Mouse (Mus musculus) heart, adult 8-10 months (tissue): ENCODE results near the gene Gm13762. TPM values are rescaled to one million over a fixed set of nuclear protein-coding genes. Genes with fewer than 3 reads are reported as not detected.
"Not testable (repeated sequence)": the region's sequence is repeated elsewhere in the genome, so short reads cannot be mapped to it uniquely, and the experiment has no call there.

Source experiments
- DNase-seq: peaks from one replicate; pipeline ENCODE4 v3.0.0; 2022; ENCODE audit warnings: low spot score
- total RNA-seq, 4 experiments: library from RNA; stranded (reverse); gene quantifications; 2 replicates each; pipeline ENCODE4 v1.2.4; 2022

The Gm13762 gene
- total RNA-seq: not detected

GRCm38 (mm10) chr2:88980181-88980580 is at the start of gene Gm13762:
Gene Gm13762, minus strand, starts transcription at chr2:88980281.
- no peak for DNase-seq

DNA sequence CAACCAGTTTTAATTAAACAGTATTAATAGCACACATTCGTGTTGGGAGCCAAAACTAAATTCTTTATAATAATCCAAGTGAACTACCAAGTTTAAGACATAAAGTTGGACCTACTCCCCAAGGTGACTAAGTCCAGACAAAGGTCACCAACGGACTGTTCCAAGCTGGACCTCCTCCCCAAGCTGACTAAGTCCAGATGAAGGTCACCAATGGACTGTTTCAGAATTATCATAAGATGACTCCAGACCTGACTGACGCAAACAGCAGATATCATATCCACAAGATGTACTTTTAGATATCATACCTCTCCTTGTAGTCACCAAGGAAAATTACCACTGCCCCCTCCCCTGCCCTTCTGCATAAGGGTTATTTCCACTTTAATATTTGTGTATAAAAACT is 41.4 kb upstream of the Gm13762 start:
- not testable (repeated sequence) for DNase-seq

DNA sequence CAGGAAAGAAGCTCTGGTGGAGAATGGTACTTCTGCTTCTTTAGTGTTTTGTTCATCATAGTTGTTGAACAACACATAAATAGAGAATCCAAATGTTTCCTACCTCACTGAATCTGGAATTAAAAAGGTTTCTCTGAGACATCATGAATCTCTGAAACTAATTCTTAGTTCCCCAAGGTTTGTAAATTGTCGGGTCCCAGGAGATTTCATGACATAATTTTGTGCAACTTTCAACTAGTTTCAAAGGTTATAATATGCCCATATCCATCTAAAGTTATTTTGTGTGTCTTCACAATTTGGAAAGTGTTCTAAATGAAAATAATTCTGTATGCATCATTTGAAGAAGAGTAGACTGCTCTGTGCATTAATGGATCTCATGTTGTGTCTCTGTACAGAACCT is 38.2 kb upstream of the Gm13762 start, which contains the start of gene Olfr1216:
TSS of gene Olfr1216 (minus strand) at position 101 of the 400 bp plus-strand sequence.
- DNase-seq: no peak

- DNase-seq: no peak
Measured at GRCm38 (mm10) chr2:89006873-89007272, 26.8 kb upstream of the Gm13762 start, which contains the start of gene Olfr1215. Gene Olfr1215, minus strand, starts transcription at chr2:89006973.

GRCm38 (mm10) chr2:88992553-88992952 is 12.5 kb upstream of the Gm13762 start, which contains the start of gene Olfr1214:
Gene Olfr1214, minus strand, starts transcription at chr2:88992653.
- no peak for DNase-seq

DNA sequence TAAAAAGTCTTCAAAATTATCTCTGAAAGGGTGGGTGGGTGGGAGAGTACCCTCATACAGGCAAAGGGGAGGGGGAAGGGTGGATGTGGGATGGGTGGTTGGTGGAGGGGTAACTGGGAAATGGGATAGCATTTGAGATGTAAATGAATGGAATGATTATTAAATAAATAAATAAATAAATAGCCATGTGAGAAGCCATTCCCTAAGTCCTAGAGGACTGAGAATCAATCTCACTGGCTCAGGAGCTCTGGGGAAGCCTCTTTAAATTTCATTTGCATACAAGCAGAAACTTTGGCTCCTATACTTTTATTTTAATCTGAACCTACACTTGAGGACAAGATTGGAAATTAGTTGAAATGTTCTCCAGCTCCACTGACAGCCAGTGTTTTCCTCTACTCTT is 26.4 kb downstream of the Gm13762 start, which contains the start of gene Olfr1212:
TSS of gene Olfr1212 (plus strand) at position 301 of the 400 bp plus-strand sequence.
- no peak for DNase-seq

- no peak for DNase-seq
Measured at GRCm38 (mm10) chr2:88938011-88938410, 42.1 kb downstream of the Gm13762 start, which contains the start of gene Olfr1211. Gene Olfr1211, minus strand, starts transcription at chr2:88938111.

Other genes starting within 250 kb of the Gm13762 start
- not detected for gene Olfr1197, start 247.9 kb downstream of the Gm13762 start, total RNA-seq
- gene Olfr1198, start 228.9 kb downstream of the Gm13762 start, total RNA-seq: not detected
- not detected for gene Olfr1199, start 219.8 kb downstream of the Gm13762 start, total RNA-seq
- not detected for gene Olfr1200, start 209.8 kb downstream of the Gm13762 start, total RNA-seq
- gene Olfr1201, start 187.2 kb downstream of the Gm13762 start, total RNA-seq: not detected
- gene Olfr1202, start 165.8 kb downstream of the Gm13762 start, total RNA-seq: not detected
- gene Olfr1205, start 150.5 kb downstream of the Gm13762 start, total RNA-seq: not detected
- not detected for gene Olfr1204, start 131.0 kb downstream of the Gm13762 start, total RNA-seq
- gene Olfr1206, start 117.0 kb downstream of the Gm13762 start, total RNA-seq: not detected
- gene Olfr1208, start 78.0 kb downstream of the Gm13762 start, total RNA-seq: not detected
- gene Olfr1209, start 65.1 kb downstream of the Gm13762 start, total RNA-seq: not detected
- gene Olfr1211, start 42.2 kb downstream of the Gm13762 start, total RNA-seq: not detected
- not detected for gene Olfr1212, start 26.3 kb downstream of the Gm13762 start, total RNA-seq
- gene Olfr1214, start 12.4 kb upstream of the Gm13762 start, total RNA-seq: not detected
- not detected for gene Olfr1215, start 26.7 kb upstream of the Gm13762 start, total RNA-seq
- gene Olfr1216, start 38.1 kb upstream of the Gm13762 start, total RNA-seq: not detected
- gene Olfr1217, start 51.8 kb upstream of the Gm13762 start, total RNA-seq: not detected
- gene Olfr1218, start 80.9 kb upstream of the Gm13762 start, total RNA-seq: not detected
- not detected for gene Olfr1219, start 103.2 kb upstream of the Gm13762 start, total RNA-seq
- not detected for gene Olfr1220, start 126.6 kb upstream of the Gm13762 start, total RNA-seq
- gene Olfr1221, start 137.0 kb upstream of the Gm13762 start, total RNA-seq: not detected
- gene Olfr1222, start 152.8 kb upstream of the Gm13762 start, total RNA-seq: not detected
- gene Olfr1223, start 171.3 kb upstream of the Gm13762 start, total RNA-seq: not detected
- gene Olfr1224-ps1, start 183.8 kb upstream of the Gm13762 start, total RNA-seq: not detected
- not detected for gene Olfr1225, start 194.4 kb upstream of the Gm13762 start, total RNA-seq
- gene Olfr1226, start 219.8 kb upstream of the Gm13762 start, total RNA-seq: not detected